Mouse (Mus musculus) MN1 (cell line): Measurements from ENCODE around the gene C1qc.

ENCODE experiments used
- DNase-seq: peaks from one replicate; pipeline ENCODE4 v3.0.0-alpha.2; 2016; ENCODE audit warnings: low spot score

C1qc gene

GRCm38 (mm10) chr4:136892811-136893210 is at the start of gene C1qc:
Gene C1qc (minus strand): TSS chr4:136893065.
- no peak for DNase-seq

- DNase-seq, result no peak
Measured at GRCm38 (mm10) chr4:136937935-136938334, 45.1 kb upstream of the C1qc start.

- no peak for DNase-seq
Measured at GRCm38 (mm10) chr4:136937344-136937743, 44.5 kb upstream of the C1qc start.

- DNase-seq, result no peak
Measured at GRCm38 (mm10) chr4:136934746-136935613, 42.1 kb upstream of the C1qc start.

- DNase-seq, result no peak
Measured at GRCm38 (mm10) chr4:136930474-136930873, 37.6 kb upstream of the C1qc start.

GRCm38 (mm10) chr4:136928928-136929327 is 36.1 kb upstream of the C1qc start:
- DNase-seq, result peak; percentile 84

GRCm38 (mm10) chr4:136925804-136926203 is 32.9 kb upstream of the C1qc start:
- no peak for DNase-seq

- DNase-seq, result no peak
Measured at GRCm38 (mm10) chr4:136924529-136924928, 31.7 kb upstream of the C1qc start.

GRCm38 (mm10) chr4:136919526-136919925 is 26.7 kb upstream of the C1qc start:
- no peak for DNase-seq

- no peak for DNase-seq
Measured at GRCm38 (mm10) chr4:136918834-136919233, 26.0 kb upstream of the C1qc start.

GRCm38 (mm10) chr4:136917165-136917524 is 24.3 kb upstream of the C1qc start:
- DNase-seq, result no peak

- DNase-seq, result peak; percentile 60
Measured at GRCm38 (mm10) chr4:136916359-136917164, 23.7 kb upstream of the C1qc start.

GRCm38 (mm10) chr4:136912841-136913240 is 20.0 kb upstream of the C1qc start:
- DNase-seq, result no peak

GRCm38 (mm10) chr4:136911804-136912203 is 18.9 kb upstream of the C1qc start:
- DNase-seq, result no peak

- peak; percentile 48 for DNase-seq
Measured at GRCm38 (mm10) chr4:136911211-136911646, 18.4 kb upstream of the C1qc start.

- DNase-seq, result no peak
Measured at GRCm38 (mm10) chr4:136907809-136908208, 14.9 kb upstream of the C1qc start.

GRCm38 (mm10) chr4:136907033-136907432 is 14.2 kb upstream of the C1qc start:
- no peak for DNase-seq

- DNase-seq, result peak; percentile 55
Measured at GRCm38 (mm10) chr4:136904767-136905539, 12.1 kb upstream of the C1qc start.

- DNase-seq, result no peak
Measured at GRCm38 (mm10) chr4:136899154-136899553, 6.3 kb upstream of the C1qc start.

GRCm38 (mm10) chr4:136898637-136899036 is 5.8 kb upstream of the C1qc start, which contains the start of gene C1qa:
Gene C1qa (minus strand): TSS chr4:136898803.
- DNase-seq, result no peak

- DNase-seq, result no peak
Measured at GRCm38 (mm10) chr4:136898084-136898598, 5.3 kb upstream of the C1qc start.

- peak; percentile 40 for DNase-seq
Measured at GRCm38 (mm10) chr4:136896461-136896860, 3.6 kb upstream of the C1qc start.
